Mouse (Mus musculus) ovary, adult 18-20 months (tissue): ENCODE measurements around the gene Alpi.

Source experiments
- DNase-seq: peaks from one replicate; pipeline ENCODE4 v3.0.0; 2022; ENCODE audit warnings: low spot score, mixed read lengths

Alpi gene

GRCm38 (mm10) chr1:87101411-87101810 lies at the start of gene Alpi:
TSS of gene Alpi (minus strand) at chr1:87101606.
- no peak for DNase-seq

GRCm38 (mm10) chr1:87149422-87149821 lies 48.0 kb upstream of the Alpi start:
- no peak for DNase-seq

GRCm38 (mm10) chr1:87143141-87143540 lies 41.7 kb upstream of the Alpi start:
- no peak for DNase-seq

GRCm38 (mm10) chr1:87142456-87142855 lies 41.0 kb upstream of the Alpi start:
- DNase-seq: no peak

GRCm38 (mm10) chr1:87141550-87141949 lies 40.1 kb upstream of the Alpi start:
- no peak for DNase-seq

- no peak for DNase-seq
Measured at GRCm38 (mm10) chr1:87131803-87132202, 30.4 kb upstream of the Alpi start.

- no peak for DNase-seq
Measured at GRCm38 (mm10) chr1:87127206-87128030, 26.0 kb upstream of the Alpi start.

- no peak for DNase-seq
Measured at GRCm38 (mm10) chr1:87124673-87125072, 23.3 kb upstream of the Alpi start, which contains the start of gene Akp3. TSS of gene Akp3 (plus strand) at chr1:87124973.

- DNase-seq: no peak
Measured at GRCm38 (mm10) chr1:87114784-87115183, 13.4 kb upstream of the Alpi start.

- DNase-seq: no peak
Measured at GRCm38 (mm10) chr1:87111719-87112354, 10.4 kb upstream of the Alpi start.

GRCm38 (mm10) chr1:87108564-87108963 lies 7.2 kb upstream of the Alpi start:
- no peak for DNase-seq

GRCm38 (mm10) chr1:87106536-87106935 lies 5.1 kb upstream of the Alpi start:
- no peak for DNase-seq

- no peak for DNase-seq
Measured at GRCm38 (mm10) chr1:87103936-87104335, 2.5 kb upstream of the Alpi start.

GRCm38 (mm10) chr1:87102114-87102513 lies 708 bp upstream of the Alpi start:
- no peak for DNase-seq

GRCm38 (mm10) chr1:87098358-87098975 lies 2.9 kb downstream of the Alpi start:
- no peak for DNase-seq

- DNase-seq: no peak
Measured at GRCm38 (mm10) chr1:87095642-87096041, 5.8 kb downstream of the Alpi start.

GRCm38 (mm10) chr1:87089828-87090227 lies 11.6 kb downstream of the Alpi start, which contains the start of gene Alppl2:
TSS of gene Alppl2 (minus strand) at chr1:87089928.
- no peak for DNase-seq

GRCm38 (mm10) chr1:87089251-87089650 lies 12.2 kb downstream of the Alpi start:
- no peak for DNase-seq

- DNase-seq: no peak
Measured at GRCm38 (mm10) chr1:87086964-87087363, 14.4 kb downstream of the Alpi start.

- DNase-seq: no peak
Measured at GRCm38 (mm10) chr1:87086196-87086595, 15.2 kb downstream of the Alpi start.

- DNase-seq: no peak
Measured at GRCm38 (mm10) chr1:87073776-87074175, 27.6 kb downstream of the Alpi start.

GRCm38 (mm10) chr1:87070720-87071119 lies 30.7 kb downstream of the Alpi start:
- no peak for DNase-seq

GRCm38 (mm10) chr1:87060913-87061312 lies 40.5 kb downstream of the Alpi start:
- DNase-seq: no peak
